Mouse (Mus musculus): ENCODE measurements around the gene Gm4305.
"Not testable (repeated sequence)": the region's sequence is repeated elsewhere in the genome, so short reads cannot be mapped to it uniquely, and the experiment has no call there.

Gene Gm4305

GRCm38 (mm10) chr10:100350793-100351192, at the start of gene Gm4305:
Gene Gm4305 (plus strand): TSS chr10:100351093.
- not testable (repeated sequence) for DNase-seq (ENCODE audit: low read depth, low spot score)

- DNase-seq (ENCODE audit: low read depth, low spot score), result not testable (repeated sequence)
Measured at GRCm38 (mm10) chr10:100335376-100335775, 15.5 kb upstream of the Gm4305 start, which contains the start of gene Gm4301. Gene Gm4301 (plus strand): TSS chr10:100335676.

- DNase-seq (ENCODE audit: low read depth, low spot score), result not testable (repeated sequence)
Measured at GRCm38 (mm10) chr10:100340536-100340935, 10.4 kb upstream of the Gm4305 start, which contains the start of gene Gm4302. Gene Gm4302 (plus strand): TSS chr10:100340836.

- not testable (repeated sequence) for DNase-seq (ENCODE audit: low read depth, low spot score)
Measured at GRCm38 (mm10) chr10:100345672-100346071, 5.2 kb upstream of the Gm4305 start, which contains the start of gene Gm4303. Gene Gm4303 (plus strand): TSS chr10:100345972.

- not testable (repeated sequence) for DNase-seq (ENCODE audit: low read depth, low spot score)
Measured at GRCm38 (mm10) chr10:100356841-100357240, 5.9 kb downstream of the Gm4305 start.

- DNase-seq (ENCODE audit: low read depth, low spot score), result not testable (repeated sequence)
Measured at GRCm38 (mm10) chr10:100361038-100361437, 10.1 kb downstream of the Gm4305 start, which contains the start of gene Gm4307. Gene Gm4307 (plus strand): TSS chr10:100361338.

- not testable (repeated sequence) for DNase-seq (ENCODE audit: low read depth, low spot score)
Measured at GRCm38 (mm10) chr10:100382460-100382859, 31.6 kb downstream of the Gm4305 start, which contains the start of gene Gm4312. Gene Gm4312 (minus strand): TSS chr10:100382560.

Measured in retina, adult 2 months (tissue).